Comparison of ENCODE assay signal across 17 mouse cellular contexts in genomic region chr13:59970430-59970829, GRCm38 (mm10).
DNase-seq lines count a peak whose midpoint lies in the region; ATAC-seq and TF ChIP-seq lines count a peak whose summit lies in the region.
"Had no signal": no experiment of that assay in that cellular context is flagged by ENCODE, and none has a peak within 500 bp of the region (broad histone marks: within the 10 kb centered on the region; RNA-seq: fewer than 3 reads in every experiment).

No protein-coding gene starts in this region.

- no peak overlapping the region for H3K27ac ChIP-seq in hindbrain, embryonic 12.5 days
- no peak overlapping the region for H3K27ac ChIP-seq in hindbrain, embryonic 14.5 days
- peak overlapping the region; percentile 89 for H3K27ac ChIP-seq in embryonic facial prominence, embryonic 10.5 days (replicated peaks)
- peak overlapping the region; percentile 69 for H3K27ac ChIP-seq in embryonic facial prominence, embryonic 12.5 days
- peak overlapping the region; percentile 85 for H3K27ac ChIP-seq in limb, embryonic 10.5 days
- no peak overlapping the region for H3K27ac ChIP-seq in intestine, postnatal 0 days (ENCODE audit: low read depth, low read length)
- no peak overlapping the region for H3K27ac ChIP-seq in liver, embryonic 12.5 days
- H3K27ac ChIP-seq: intestine, embryonic 15.5 days; lung, embryonic 15.5 days had no signal

- peaks cover 24% of the 10 kb centered on the region for H3K4me1 ChIP-seq in hindbrain, embryonic 12.5 days
- H3K4me1 ChIP-seq in hindbrain, embryonic 14.5 days (replicated peaks; ENCODE audit: control insufficient read depth, insufficient read depth, low read length), result 0 out of 2 replicates have a peak, but pooled peaks cover 4% of the 10 kb centered on the region
- peaks cover 35% of the 10 kb centered on the region for H3K4me1 ChIP-seq in embryonic facial prominence, embryonic 10.5 days
- peaks cover 26% of the 10 kb centered on the region for H3K4me1 ChIP-seq in embryonic facial prominence, embryonic 12.5 days
- peaks cover 66% of the 10 kb centered on the region for H3K4me1 ChIP-seq in limb, embryonic 10.5 days
- no peaks in the 10 kb centered on the region for H3K4me1 ChIP-seq in intestine, postnatal 0 days (replicated peaks; ENCODE audit: control insufficient read depth, insufficient read depth, low read length)
- H3K4me1 ChIP-seq in liver, embryonic 12.5 days, result no peaks in the 10 kb centered on the region

- no peaks in the 10 kb centered on the region for H3K36me3 ChIP-seq in hindbrain, embryonic 12.5 days
- no peaks in the 10 kb centered on the region for H3K36me3 ChIP-seq in hindbrain, embryonic 14.5 days (replicated peaks; ENCODE audit: control insufficient read depth, insufficient read depth)
- H3K36me3 ChIP-seq in embryonic facial prominence, embryonic 10.5 days (replicated peaks), result no peaks in the 10 kb centered on the region
- H3K36me3 ChIP-seq in embryonic facial prominence, embryonic 12.5 days, result no peaks in the 10 kb centered on the region
- H3K36me3 ChIP-seq in limb, embryonic 10.5 days, result no peaks in the 10 kb centered on the region
- no peaks in the 10 kb centered on the region for H3K36me3 ChIP-seq in intestine, postnatal 0 days (ENCODE audit: control insufficient read depth, insufficient read depth)
- no peaks in the 10 kb centered on the region for H3K36me3 ChIP-seq in liver, embryonic 12.5 days
- H3K36me3 ChIP-seq: G1E; intestine, embryonic 15.5 days; lung, embryonic 15.5 days had no signal

- H3K9me3 ChIP-seq in hindbrain, embryonic 12.5 days (replicated peaks), result no peaks in the 10 kb centered on the region
- no peaks in the 10 kb centered on the region for H3K9me3 ChIP-seq in hindbrain, embryonic 14.5 days (ENCODE audit: control insufficient read depth, low read length)
- H3K9me3 ChIP-seq in embryonic facial prominence, embryonic 10.5 days, result no peaks in the 10 kb centered on the region
- H3K9me3 ChIP-seq in embryonic facial prominence, embryonic 12.5 days, result no peaks in the 10 kb centered on the region
- no peaks in the 10 kb centered on the region for H3K9me3 ChIP-seq in limb, embryonic 10.5 days (replicated peaks)
- H3K9me3 ChIP-seq in intestine, postnatal 0 days (ENCODE audit: control insufficient read depth), result no peaks in the 10 kb centered on the region
- H3K9me3 ChIP-seq in liver, embryonic 12.5 days (replicated peaks), result no peaks in the 10 kb centered on the region
- H3K9me3 ChIP-seq: intestine, embryonic 15.5 days; lung, embryonic 15.5 days had no signal

- peaks cover 12% of the 10 kb centered on the region for H3K27me3 ChIP-seq in hindbrain, embryonic 12.5 days
- H3K27me3 ChIP-seq in hindbrain, embryonic 14.5 days (ENCODE audit: control insufficient read depth, insufficient read depth, low read length), result no peaks in the 10 kb centered on the region
- peaks cover 49% of the 10 kb centered on the region for H3K27me3 ChIP-seq in embryonic facial prominence, embryonic 10.5 days (replicated peaks; ENCODE audit: low read depth, poor library complexity, severe bottlenecking)
- H3K27me3 ChIP-seq in embryonic facial prominence, embryonic 12.5 days, result no peaks in the 10 kb centered on the region
- H3K27me3 ChIP-seq in limb, embryonic 10.5 days (ENCODE audit: low read depth, poor library complexity, severe bottlenecking), result no peaks in the 10 kb centered on the region
- H3K27me3 ChIP-seq in intestine, postnatal 0 days (replicated peaks; ENCODE audit: control insufficient read depth, insufficient read depth, low read length), result 0 out of 2 replicates have a peak, but pooled peaks cover 6% of the 10 kb centered on the region
- H3K27me3 ChIP-seq in liver, embryonic 12.5 days (replicated peaks), result peaks cover 42% of the 10 kb centered on the region

- ATAC-seq in hindbrain, embryonic 12.5 days (ENCODE audit: low FRiP score), result no peak
- ATAC-seq in hindbrain, embryonic 14.5 days (ENCODE audit: low FRiP score), result no peak
- ATAC-seq in embryonic facial prominence, embryonic 12.5 days (ENCODE audit: insufficient number of reproducible peaks, insufficient read depth, low FRiP score, low TSS enrichment), result no peak
- ATAC-seq in intestine, postnatal 0 days, result no peak
- ATAC-seq in liver, embryonic 12.5 days, result no peak

- TF ChIP-seq CTCF in intestine, postnatal 0 days (IDR thresholded peaks at IDR 0.05; ENCODE audit: low read depth), result no peak

- DNase-seq in hindbrain, embryonic 14.5 days (ENCODE audit: low spot score), result no peak
- DNase-seq in embryonic facial prominence, embryonic 10.5 days (ENCODE audit: low spot score), result peak; percentile 38
- DNase-seq in limb, embryonic 10.5 days (ENCODE audit: low spot score), result no peak
- DNase-seq: adrenal gland, adult 2 months; cerebellum, adult 8-10 months; heart, postnatal 10 days; layer of hippocampus, postnatal 36 days; liver; right cerebral cortex, adult 18-20 months had no signal

- H3K4me3 ChIP-seq in hindbrain, embryonic 12.5 days, result no peak overlapping the region
- no peak overlapping the region for H3K4me3 ChIP-seq in hindbrain, embryonic 14.5 days (replicated peaks; ENCODE audit: low read length)
- H3K4me3 ChIP-seq in embryonic facial prominence, embryonic 10.5 days, result peak overlapping the region; percentile 52; the same call in 1 of the 2 replicates
- no peak overlapping the region for H3K4me3 ChIP-seq in embryonic facial prominence, embryonic 12.5 days
- H3K4me3 ChIP-seq in limb, embryonic 10.5 days, result peak overlapping the region; percentile 41
- H3K4me3 ChIP-seq in intestine, postnatal 0 days (ENCODE audit: low read depth, low read length), result no peak overlapping the region
- no peak overlapping the region for H3K4me3 ChIP-seq in liver, embryonic 12.5 days
- H3K4me3 ChIP-seq: myocyte had no signal

- peak overlapping the region; percentile 52 for H3K4me2 ChIP-seq in hindbrain, embryonic 12.5 days (replicated peaks)
- no peak overlapping the region for H3K4me2 ChIP-seq in hindbrain, embryonic 14.5 days (replicated peaks)
- H3K4me2 ChIP-seq in embryonic facial prominence, embryonic 12.5 days (replicated peaks), result peak overlapping the region; percentile 46; the same call in 1 of the 2 replicates
- no peak overlapping the region for H3K4me2 ChIP-seq in intestine, postnatal 0 days (replicated peaks; ENCODE audit: low read depth)
- H3K4me2 ChIP-seq in liver, embryonic 12.5 days, result no peak overlapping the region

- WGBS in hindbrain, embryonic 12.5 days, result 49% methylated on average over 6 of the region's 6 CpGs
- WGBS in hindbrain, embryonic 14.5 days, result 64% methylated on average over 6 of the region's 6 CpGs
- WGBS in embryonic facial prominence, embryonic 10.5 days, result 28% methylated on average over 6 of the region's 6 CpGs
- WGBS in embryonic facial prominence, embryonic 12.5 days, result 26% methylated on average over 6 of the region's 6 CpGs
- WGBS in limb, embryonic 10.5 days, result 35% methylated on average over 6 of the region's 6 CpGs
- WGBS in intestine, postnatal 0 days, result 68% methylated on average over 6 of the region's 6 CpGs
- WGBS in liver, embryonic 12.5 days (ENCODE audit: insufficient replicate concordance), result 51% methylated on average over 6 of the region's 6 CpGs

- no peak overlapping the region for H3K9ac ChIP-seq in hindbrain, embryonic 12.5 days
- H3K9ac ChIP-seq in hindbrain, embryonic 14.5 days, result no peak overlapping the region
- H3K9ac ChIP-seq in embryonic facial prominence, embryonic 12.5 days, result no peak overlapping the region
- H3K9ac ChIP-seq in intestine, postnatal 0 days (ENCODE audit: low read depth, low read length), result no peak overlapping the region
- no peak overlapping the region for H3K9ac ChIP-seq in liver, embryonic 12.5 days
- H3K9ac ChIP-seq: intestine, embryonic 15.5 days; lung, embryonic 15.5 days had no signal

Comparison
In these comparisons a context has a peak if more than half of its experiments do, and no peak if none do; other contexts are left out.
1. H3K4me2 ChIP-seq: peak in hindbrain, embryonic 12.5 days (single experiment) and embryonic facial prominence, embryonic 12.5 days (single experiment); none in hindbrain, embryonic 14.5 days (single experiment), intestine, postnatal 0 days (single experiment) and liver, embryonic 12.5 days (single experiment).
2. H3K4me3 ChIP-seq: peak in embryonic facial prominence, embryonic 10.5 days (single experiment) and limb, embryonic 10.5 days (single experiment); none in hindbrain, embryonic 12.5 days (single experiment), hindbrain, embryonic 14.5 days (single experiment), embryonic facial prominence, embryonic 12.5 days (single experiment), intestine, postnatal 0 days (single experiment) and liver, embryonic 12.5 days (single experiment).
3. H3K27ac ChIP-seq: peak in embryonic facial prominence, embryonic 10.5 days (single experiment), embryonic facial prominence, embryonic 12.5 days (single experiment) and limb, embryonic 10.5 days (single experiment); none in hindbrain, embryonic 12.5 days (single experiment), hindbrain, embryonic 14.5 days (single experiment), intestine, postnatal 0 days (single experiment) and liver, embryonic 12.5 days (single experiment).